Mouse (Mus musculus) liver, postnatal 0 days (tissue): ENCODE measurements around the gene Mcam.

Experiments used
- CTCF ChIP-seq: sonication (generic); IDR thresholded peaks from 2 replicates; pipeline ENCODE4 v1.5.1; 2016; ENCODE audit warnings: antibody characterized with exemption, low read depth
- EP300 ChIP-seq: IDR thresholded peaks from 2 replicates; pipeline ENCODE4 v1.6.1; 2016; ENCODE audit warnings: antibody characterized with exemption, low read depth, mild to moderate bottlenecking

DNA sequence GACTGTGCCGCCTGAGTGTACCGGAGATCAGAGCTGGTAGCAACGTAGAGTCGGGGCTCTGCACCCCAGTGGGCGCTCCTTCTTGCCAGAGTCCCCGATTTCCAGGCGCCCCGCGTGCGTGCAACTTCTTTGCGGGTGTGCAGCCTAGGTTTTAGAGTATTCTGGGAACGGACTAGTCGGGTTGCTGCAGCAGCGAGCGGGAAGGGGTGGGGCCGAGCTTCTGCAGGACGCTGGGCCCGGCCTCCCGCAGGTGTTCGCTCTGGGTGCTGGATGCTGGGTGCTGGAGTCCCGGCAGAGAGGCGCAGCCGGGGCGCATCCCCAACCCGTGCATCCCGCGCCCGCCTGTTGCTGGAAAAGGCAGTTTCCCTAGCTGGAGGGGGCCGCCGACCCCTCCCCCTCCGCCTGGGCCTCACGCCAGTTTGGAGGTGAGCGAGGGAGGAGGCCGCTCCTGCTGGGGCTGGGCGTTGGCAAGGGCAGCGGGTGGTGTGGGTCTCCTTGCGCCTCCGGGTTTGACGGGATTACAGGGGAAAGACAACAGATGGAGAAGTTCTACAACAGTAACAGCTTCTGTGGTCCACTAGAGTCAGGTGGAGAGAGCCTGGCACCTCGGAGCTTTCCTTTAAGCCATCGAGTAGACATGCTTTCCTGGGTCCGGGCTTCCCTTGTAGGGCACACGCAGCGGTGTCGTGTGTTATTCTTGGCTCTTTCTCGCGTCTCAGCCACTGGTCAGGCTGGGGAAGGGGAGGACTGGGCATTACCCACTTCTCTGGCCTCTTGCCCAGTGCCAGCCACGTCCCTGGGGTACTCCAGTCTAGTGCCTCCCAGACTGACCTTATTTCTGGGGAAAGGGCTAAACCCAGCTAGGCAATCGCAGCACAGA is 822 bp downstream of the Mcam start:
- TF ChIP-seq CTCF: no peak
- TF ChIP-seq EP300: no peak
